Comparison of ENCODE assay signal across 8 mouse cellular contexts in the genomic region with DNA sequence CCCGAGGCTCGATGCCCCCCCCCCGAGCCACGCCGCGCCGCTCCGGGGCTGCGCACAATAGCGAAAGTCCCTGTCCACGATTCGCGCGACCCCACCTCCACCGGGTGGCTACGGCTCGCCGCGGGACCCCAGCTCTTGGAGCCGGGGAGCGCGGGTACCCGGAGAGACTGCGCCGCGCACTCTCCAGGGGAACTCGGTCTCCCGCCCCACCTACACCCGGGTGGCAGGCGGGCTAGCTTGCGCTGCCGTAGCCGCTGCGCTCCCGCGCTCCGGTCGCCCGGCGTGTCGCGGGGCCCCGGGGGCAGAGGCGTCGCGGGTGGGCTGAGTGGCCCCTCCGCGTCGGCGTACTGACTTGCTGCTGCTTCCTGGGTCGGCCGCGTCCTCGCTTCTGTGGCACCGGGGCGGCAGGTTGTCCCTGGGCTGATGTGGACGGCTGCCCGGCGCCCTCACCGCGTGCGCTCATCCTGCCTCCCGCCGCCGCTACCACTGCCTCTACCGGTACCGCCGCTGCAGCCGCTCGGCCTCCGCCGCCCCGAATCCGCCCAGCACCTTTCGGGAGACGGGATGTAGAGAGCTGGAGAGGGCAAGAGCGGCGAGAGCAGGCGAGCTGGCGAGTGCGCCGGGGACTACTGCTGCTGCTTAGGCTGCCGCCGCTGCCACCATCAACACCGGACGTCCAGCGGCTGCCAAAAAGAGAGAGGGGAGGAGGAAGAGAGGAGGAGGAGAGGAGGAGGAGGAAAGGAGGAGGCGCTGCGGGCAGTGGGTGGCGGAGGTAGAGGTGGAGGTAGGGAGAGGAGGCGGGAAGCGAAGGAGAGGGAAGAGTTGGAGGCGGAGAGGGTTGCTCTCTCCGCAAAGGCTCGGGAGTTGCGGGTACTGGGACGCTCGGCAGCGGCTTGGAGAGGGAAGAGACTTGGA. TPM values are rescaled to one million over a fixed set of nuclear protein-coding genes. Genes with fewer than 3 reads are reported as not detected.
DNase-seq lines count a peak whose midpoint lies in the region; ATAC-seq and TF ChIP-seq lines count a peak whose summit lies in the region.

TSS of gene Hmga2 (minus strand) at position 869 of the 915 bp plus-strand sequence.

- no peak within 1 kb of the TSS for H3K27ac ChIP-seq in ES-E14 (ENCODE audit: insufficient read depth, low read depth, low read length, poor library complexity, severe bottlenecking)
- H3K27ac ChIP-seq in embryonic facial prominence, embryonic 14.5 days (replicated peaks; ENCODE audit: low read depth, low read length): peak within 1 kb of the TSS; percentile 92
- peak within 1 kb of the TSS; percentile 87 for H3K27ac ChIP-seq in hindbrain, embryonic 11.5 days (ENCODE audit: low read depth, low read length)
- H3K27ac ChIP-seq in liver, embryonic 11.5 days (ENCODE audit: low read depth, low read length): peak within 1 kb of the TSS; percentile 94
- H3K27ac ChIP-seq in midbrain, postnatal 0 days (ENCODE audit: low read depth, low read length): no peak within 1 kb of the TSS

- ATAC-seq in embryonic facial prominence, embryonic 14.5 days (ENCODE audit: low read depth): peak; percentile 68
- ATAC-seq in hindbrain, embryonic 11.5 days (ENCODE audit: low FRiP score): peak; percentile 70
- ATAC-seq in liver, embryonic 11.5 days (replicated peaks; ENCODE audit: low FRiP score): peak; percentile 50
- ATAC-seq in midbrain, postnatal 0 days (ENCODE audit: low FRiP score): peak; percentile 31

- peak within 1 kb of the TSS; percentile 69 for H3K9ac ChIP-seq in ES-E14 (ENCODE audit: insufficient read depth, low read depth, low read length, poor library complexity, severe bottlenecking)
- peak within 1 kb of the TSS; percentile 96 for H3K9ac ChIP-seq in embryonic facial prominence, embryonic 14.5 days (ENCODE audit: low read depth, low read length)
- H3K9ac ChIP-seq in hindbrain, embryonic 11.5 days (ENCODE audit: low read depth, low read length): peak within 1 kb of the TSS; percentile 98
- H3K9ac ChIP-seq in liver, embryonic 11.5 days (ENCODE audit: low read depth, low read length): peak within 1 kb of the TSS; percentile 87
- peak within 1 kb of the TSS; percentile 29; the same call in 1 of the 2 replicates for H3K9ac ChIP-seq in midbrain, postnatal 0 days (replicated peaks; ENCODE audit: low read length, poor library complexity, severe bottlenecking)

- peak within 1 kb of the TSS; percentile 61 to 79 for H3K4me3 ChIP-seq in ES-E14 (ENCODE audit: insufficient read depth in 1 of 2, low read depth in 1 of 2, low read length in 2 of 2, poor library complexity in 1 of 2, severe bottlenecking in 1 of 2)
- H3K4me3 ChIP-seq in embryonic facial prominence, embryonic 14.5 days (ENCODE audit: low read depth, low read length): peak within 1 kb of the TSS; percentile 75
- peak within 1 kb of the TSS; percentile 76 for H3K4me3 ChIP-seq in hindbrain, embryonic 11.5 days (ENCODE audit: low read depth, low read length)
- peak within 1 kb of the TSS; percentile 80 for H3K4me3 ChIP-seq in liver, embryonic 11.5 days (ENCODE audit: low read depth, low read length)
- H3K4me3 ChIP-seq in midbrain, postnatal 0 days (ENCODE audit: low read depth, low read length): peak within 1 kb of the TSS; percentile 46

- no peaks in the 10 kb centered on the region for H3K27me3 ChIP-seq in embryonic facial prominence, embryonic 14.5 days (replicated peaks; ENCODE audit: control insufficient read depth, insufficient read depth, low read length)
- H3K27me3 ChIP-seq in hindbrain, embryonic 11.5 days (ENCODE audit: control insufficient read depth, insufficient read depth, low read length): no peaks in the 10 kb centered on the region
- H3K27me3 ChIP-seq in liver, embryonic 11.5 days (replicated peaks; ENCODE audit: control insufficient read depth, insufficient read depth, low read length): peaks cover 31% of the 10 kb centered on the region
- H3K27me3 ChIP-seq in midbrain, postnatal 0 days (ENCODE audit: insufficient read depth, low read length): peaks cover 23% of the 10 kb centered on the region

- no peaks in the 10 kb centered on the region for H3K9me3 ChIP-seq in ES-E14 (ENCODE audit: control insufficient read depth, insufficient read depth, low read depth, low read length)
- H3K9me3 ChIP-seq in embryonic facial prominence, embryonic 14.5 days (ENCODE audit: control insufficient read depth, low read length): no peaks in the 10 kb centered on the region
- no peaks in the 10 kb centered on the region for H3K9me3 ChIP-seq in hindbrain, embryonic 11.5 days (ENCODE audit: control insufficient read depth, low read length)
- H3K9me3 ChIP-seq in liver, embryonic 11.5 days (ENCODE audit: control insufficient read depth, low read length): no peaks in the 10 kb centered on the region
- H3K9me3 ChIP-seq in midbrain, postnatal 0 days (ENCODE audit: low read length): no peaks in the 10 kb centered on the region

- H3K4me1 ChIP-seq in ES-E14 (ENCODE audit: control insufficient read depth in 2 of 2, insufficient read depth in 2 of 2, low read length in 2 of 2, poor library complexity in 1 of 2): peaks cover 0 to 5% of the 10 kb centered on the region in 2 experiments; a peak in 2 of 4 replicates
- no peaks in the 10 kb centered on the region for H3K4me1 ChIP-seq in embryonic facial prominence, embryonic 14.5 days (ENCODE audit: control insufficient read depth, insufficient read depth, low read length)
- peaks cover 2% of the 10 kb centered on the region for H3K4me1 ChIP-seq in hindbrain, embryonic 11.5 days (replicated peaks; ENCODE audit: control insufficient read depth, insufficient read depth, low read length)
- H3K4me1 ChIP-seq in liver, embryonic 11.5 days (replicated peaks; ENCODE audit: control insufficient read depth, insufficient read depth, low read length): peaks cover 3% of the 10 kb centered on the region; the same call in 1 of the 2 replicates
- H3K4me1 ChIP-seq in midbrain, postnatal 0 days (ENCODE audit: insufficient read depth, low read length): peaks cover 16% of the 10 kb centered on the region

- in situ Hi-C loops in ES-E14 (cut with MboI; ENCODE audit: low sequenced_read_pairs in 2 of 2, unreplicated experiment in 2 of 2): no loop called here

- H3K36me3 ChIP-seq in ES-E14 (ENCODE audit: control insufficient read depth, insufficient read depth, low read length, poor library complexity, severe bottlenecking): no peaks in the 10 kb centered on the region
- H3K36me3 ChIP-seq in embryonic facial prominence, embryonic 14.5 days (ENCODE audit: control insufficient read depth, insufficient read depth, low read length): no peaks in the 10 kb centered on the region
- no peaks in the 10 kb centered on the region for H3K36me3 ChIP-seq in hindbrain, embryonic 11.5 days (ENCODE audit: control insufficient read depth, insufficient read depth, low read length)
- H3K36me3 ChIP-seq in liver, embryonic 11.5 days (ENCODE audit: control insufficient read depth, insufficient read depth, low read length): no peaks in the 10 kb centered on the region
- no peaks in the 10 kb centered on the region for H3K36me3 ChIP-seq in midbrain, postnatal 0 days (ENCODE audit: insufficient read depth, low read length)

- TF ChIP-seq CTCF in midbrain, postnatal 0 days (IDR thresholded peaks at IDR 0.05): no peak

- WGBS in embryonic facial prominence, embryonic 14.5 days: under 1% methylated on average over 72 of the region's 99 CpGs
- 0% methylated on average over 90 of the region's 99 CpGs for WGBS in hindbrain, embryonic 11.5 days
- under 1% methylated on average over 82 of the region's 99 CpGs for WGBS in liver, embryonic 11.5 days
- WGBS in midbrain, postnatal 0 days: under 1% methylated on average over 82 of the region's 99 CpGs

- H3K4me2 ChIP-seq in embryonic facial prominence, embryonic 14.5 days (ENCODE audit: low read depth, low read length): peak within 1 kb of the TSS; percentile 99
- H3K4me2 ChIP-seq in hindbrain, embryonic 11.5 days (replicated peaks; ENCODE audit: low read depth, low read length): peak within 1 kb of the TSS; percentile 95
- H3K4me2 ChIP-seq in liver, embryonic 11.5 days: peak within 1 kb of the TSS; percentile 96
- H3K4me2 ChIP-seq in midbrain, postnatal 0 days (ENCODE audit: low read depth, low read length, poor library complexity, severe bottlenecking): peak within 1 kb of the TSS; percentile 88

- peak; percentile 22 to 26 for DNase-seq in cerebellum, postnatal 14 days
- DNase-seq in cerebellum, adult 8-10 months: no peak
- DNase-seq in ES-E14 (ENCODE audit: low read depth, low spot score): peak; percentile 26
- DNase-seq in embryonic facial prominence, embryonic 14.5 days (ENCODE audit: low spot score): peak; percentile 88
- DNase-seq in hindbrain, embryonic 11.5 days (ENCODE audit: low spot score): peak; percentile 77
- DNase-seq in liver, embryonic 11.5 days (ENCODE audit: low spot score): peak; percentile 81
- DNase-seq in midbrain, postnatal 0 days (ENCODE audit: low spot score): peak; percentile 33
- no peak for DNase-seq in right cerebral cortex, postnatal 36 days (ENCODE audit: low spot score in 2 of 2)

TF ChIP-seq in ES-E14, 5 proteins besides CTCF, POLR2A, EP300 and RAD21:
- TF ChIP-seq ZC3H11A (IDR thresholded peaks at IDR 0.05; ENCODE audit: borderline replicate concordance, low read depth, low read length) (no peak), MAFK (IDR thresholded peaks at IDR 0.05; ENCODE audit: insufficient read depth, low read depth, low read length) (no peak), HCFC1 (IDR thresholded peaks at IDR 0.05; ENCODE audit: borderline replicate concordance, insufficient read depth, low read length) (no peak), CHD2 (IDR thresholded peaks at IDR 0.05; ENCODE audit: low read depth, low read length) (no peak)

RNA-seq across cellular contexts. Expression of gene Hmga2, which starts in this region (rescaled TPM):
- 5.8 and 21.6 TPM in 2 replicates for total RNA-seq in ES-E14 (2012; rRNA removed)
- polyA plus RNA-seq in embryonic facial prominence, embryonic 14.5 days (2014; fragmentation: Nextera tagmentation; extraction: Ambion mirVana): 11.1 and 18.0 TPM in 2 replicates
- polyA plus RNA-seq in hindbrain, embryonic 11.5 days (2014; fragmentation: Nextera tagmentation; extraction: Ambion mirVana): 39.6 and 42.9 TPM in 2 replicates
- 41.4 and 48.2 TPM in 2 replicates for polyA plus RNA-seq in liver, embryonic 11.5 days (2014; fragmentation: Nextera tagmentation; extraction: Ambion mirVana)
- 0.85 and 0.99 TPM in 2 replicates for total RNA-seq in midbrain, postnatal 0 days (2014; rRNA removed)
- polyA plus RNA-seq in midbrain, postnatal 0 days (2015; fragmentation: Nextera tagmentation; extraction: Ambion mirVana): 0.30 and 0.32 TPM in 2 replicates

Comparison
In these comparisons a context has a peak if more than half of its experiments do, and no peak if none do; other contexts are left out.
1. DNase-seq: peak in cerebellum, postnatal 14 days (2 of 2), ES-E14 (single experiment), embryonic facial prominence, embryonic 14.5 days (single experiment), hindbrain, embryonic 11.5 days (single experiment) and liver, embryonic 11.5 days (single experiment); none in cerebellum, adult 8-10 months (single experiment) and right cerebral cortex, postnatal 36 days (0 of 2).
2. Peak in DNase-seq, ATAC-seq, H3K4me3 ChIP-seq, H3K9ac ChIP-seq and H3K4me2 ChIP-seq in midbrain, postnatal 0 days; RNA of the gene not detected or under 1 TPM.
3. H3K27ac ChIP-seq: peak in embryonic facial prominence, embryonic 14.5 days (single experiment), hindbrain, embryonic 11.5 days (single experiment) and liver, embryonic 11.5 days (single experiment); none in ES-E14 (single experiment) and midbrain, postnatal 0 days (single experiment).
4. H3K9ac ChIP-seq: peak in every context shown above with its lines; median percentile 98 in hindbrain, embryonic 11.5 days; 96 in embryonic facial prominence, embryonic 14.5 days; 87 in liver, embryonic 11.5 days; 69 in ES-E14; 29 in midbrain, postnatal 0 days.
5. Peak in every context shown above with its lines, with median percentiles within 50 percentile points of each other: H3K4me3 ChIP-seq, ATAC-seq and H3K4me2 ChIP-seq.